ENCODE assay signal across 8 mouse cellular contexts in the genomic region with DNA sequence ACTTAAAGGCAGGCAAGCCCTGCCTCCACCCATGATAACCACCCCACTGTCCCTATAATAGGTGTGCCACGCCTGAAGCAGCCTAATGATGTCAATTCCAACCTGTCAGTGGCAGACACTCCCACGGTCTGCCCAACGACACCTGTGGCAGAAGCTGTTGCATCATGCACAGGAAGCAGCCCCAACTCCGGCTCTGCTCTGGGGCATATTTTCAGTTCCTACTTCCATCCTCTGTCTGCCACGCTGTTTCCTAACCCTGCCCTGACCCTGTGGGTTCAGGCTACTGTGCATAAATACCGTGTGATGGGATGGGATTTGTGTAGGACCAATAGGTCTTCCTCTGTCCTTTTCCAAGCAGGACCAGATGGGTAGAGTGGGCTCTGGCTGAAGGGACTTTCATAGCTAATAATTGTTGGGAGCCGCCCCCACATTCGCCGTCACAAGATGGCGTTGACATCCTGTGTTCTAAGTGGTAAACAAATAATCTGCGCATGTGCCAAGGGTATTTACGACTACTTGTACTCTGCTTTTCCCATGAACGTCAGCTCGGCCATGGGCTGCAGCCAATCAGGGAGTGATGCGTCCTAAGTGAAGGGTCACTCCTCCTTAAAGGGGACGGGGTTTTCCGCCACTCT. TPM values are rescaled to one million over a fixed set of nuclear protein-coding genes. Genes with fewer than 3 reads are reported as not detected.
A peak's percentile ranks its signal among the peaks of the same experiment; 100 is the strongest.
DNase-seq lines count a peak whose midpoint lies in the region; ATAC-seq and TF ChIP-seq lines count a peak whose summit lies in the region.
"Not testable (repeated sequence)": the region's sequence is repeated elsewhere in the genome, so short reads cannot be mapped to it uniquely, and the experiment has no call there.

No protein-coding gene starts in this region.

- not testable (repeated sequence) for H3K36me3 ChIP-seq in hindbrain, postnatal 0 days (ENCODE audit: insufficient read depth, low read length); lung, embryonic 16.5 days (ENCODE audit: control insufficient read depth, insufficient read depth, low read length); neural tube, embryonic 11.5 days (ENCODE audit: control insufficient read depth, insufficient read depth, low read length)

- not testable (repeated sequence) for H3K9me3 ChIP-seq in hindbrain, postnatal 0 days (ENCODE audit: low read length); lung, embryonic 16.5 days (ENCODE audit: control insufficient read depth, low read length); neural tube, embryonic 11.5 days (ENCODE audit: control insufficient read depth, low read length)

- H3K27me3 ChIP-seq in hindbrain, postnatal 0 days (ENCODE audit: insufficient read depth, low read length); lung, embryonic 16.5 days (ENCODE audit: control insufficient read depth, insufficient read depth, low read depth, low read length); neural tube, embryonic 11.5 days (ENCODE audit: control insufficient read depth, insufficient read depth, low read length): not testable (repeated sequence)

- not testable (repeated sequence) for H3K4me1 ChIP-seq in hindbrain, postnatal 0 days (ENCODE audit: insufficient read depth, low read length); lung, embryonic 16.5 days (replicated peaks; ENCODE audit: control insufficient read depth, insufficient read depth, low read length); neural tube, embryonic 11.5 days (ENCODE audit: control insufficient read depth, insufficient read depth, low read length)

- H3K9ac ChIP-seq in hindbrain, postnatal 0 days (replicated peaks; ENCODE audit: low read length), result peak overlapping the region; percentile 46; the same call in 1 of the 2 replicates
- H3K9ac ChIP-seq in lung, embryonic 16.5 days (ENCODE audit: low read length), result peak overlapping the region; percentile 63
- H3K9ac ChIP-seq in neural tube, embryonic 11.5 days (ENCODE audit: low read length), result peak overlapping the region; percentile 41; the same call in 1 of the 2 replicates

- H3K4me2 ChIP-seq in hindbrain, postnatal 0 days (ENCODE audit: low read depth, low read length), result peak overlapping the region; percentile 49
- H3K4me2 ChIP-seq in lung, embryonic 16.5 days (ENCODE audit: low read depth, low read length), result peak overlapping the region; percentile 52
- H3K4me2 ChIP-seq in neural tube, embryonic 11.5 days (ENCODE audit: low read depth), result peak overlapping the region; percentile 37

- not testable (repeated sequence) for TF ChIP-seq CTCF in hindbrain, postnatal 0 days (IDR thresholded peaks at IDR 0.05; ENCODE audit: low read depth)

- 70% methylated on average over 15 of the region's 17 CpGs for WGBS in hindbrain, postnatal 0 days
- 57% methylated on average over 14 of the region's 17 CpGs for WGBS in lung, embryonic 16.5 days
- 61% methylated on average over 14 of the region's 17 CpGs for WGBS in neural tube, embryonic 11.5 days

- ATAC-seq in granulocyte monocyte progenitor cell, adult 5-6 weeks (replicated peaks; ENCODE audit: poor library complexity, severe bottlenecking), result peak; percentile 92
- ATAC-seq in hindbrain, postnatal 0 days, result peak; percentile 36
- ATAC-seq in lung, embryonic 16.5 days (ENCODE audit: low read depth), result peak; percentile 57
- not testable (repeated sequence) for ATAC-seq in neural tube, embryonic 11.5 days (ENCODE audit: insufficient read depth, low FRiP score, low TSS enrichment)

- H3K27ac ChIP-seq in hindbrain, postnatal 0 days, result peak overlapping the region; percentile 71
- peak overlapping the region; percentile 61 for H3K27ac ChIP-seq in lung, embryonic 16.5 days (ENCODE audit: low read length)
- peak overlapping the region; percentile 63; the same call in 1 of the 2 replicates for H3K27ac ChIP-seq in neural tube, embryonic 11.5 days (ENCODE audit: low read depth, low read length)

- H3K4me3 ChIP-seq in hindbrain, postnatal 0 days (ENCODE audit: low read length), result peak overlapping the region; percentile 40
- H3K4me3 ChIP-seq in lung, embryonic 16.5 days (ENCODE audit: low read length), result peak overlapping the region; percentile 46
- peak overlapping the region; percentile 35 for H3K4me3 ChIP-seq in neural tube, embryonic 11.5 days (ENCODE audit: low read depth, low read length)

- DNase-seq in T-cell, adult 2 months (ENCODE audit: low spot score), result peak; percentile 78
- peak; percentile 19 for DNase-seq in embryo, embryonic 9.5 days (ENCODE audit: extremely low spot score)
- not testable (repeated sequence) for DNase-seq in hindbrain, postnatal 0 days (ENCODE audit: low spot score)
- DNase-seq in layer of hippocampus, adult 9-10 months (ENCODE audit: low spot score), result peak; percentile 68
- peak; percentile 14 for DNase-seq in neural tube, embryonic 11.5 days (ENCODE audit: low spot score)
- DNase-seq in testis, postnatal 10 days (ENCODE audit: low spot score), result peak; percentile 45

RNA-seq across cellular contexts. Expression of gene Bmf, which starts 5.0 kb away (rescaled TPM):
- total RNA-seq in granulocyte monocyte progenitor cell, adult 5-6 weeks (2014; fragmentation: Nextera tagmentation), result 0.52 and 6.0 TPM in 2 replicates
- 0.21 and 0.60 TPM in 2 replicates for total RNA-seq in granulocyte monocyte progenitor cell, adult 5-6 weeks (2017)
- total RNA-seq in hindbrain, postnatal 0 days (2014; rRNA removed), result 10.4 and 10.6 TPM in 2 replicates
- 1.3 and 1.4 TPM in 2 replicates for polyA plus RNA-seq in hindbrain, postnatal 0 days (2015; fragmentation: Nextera tagmentation; extraction: Ambion mirVana)
- polyA plus RNA-seq in lung, embryonic 16.5 days (2015; fragmentation: Nextera tagmentation; extraction: Ambion mirVana), result 4.7 and 6.7 TPM in 2 replicates
- 5.9 and 8.3 TPM in 2 replicates for polyA plus RNA-seq in neural tube, embryonic 11.5 days (2014; fragmentation: Nextera tagmentation; extraction: Ambion mirVana)

RNA-seq across cellular contexts. Expression of gene Bub1b, which starts 43.5 kb away (rescaled TPM):
- 30.5 and 39.4 TPM in 2 replicates for total RNA-seq in granulocyte monocyte progenitor cell, adult 5-6 weeks (2014; fragmentation: Nextera tagmentation)
- 101 and 117 TPM in 2 replicates for total RNA-seq in granulocyte monocyte progenitor cell, adult 5-6 weeks (2017)
- 15.1 and 16.3 TPM in 2 replicates for total RNA-seq in hindbrain, postnatal 0 days (2014; rRNA removed)
- polyA plus RNA-seq in hindbrain, postnatal 0 days (2015; fragmentation: Nextera tagmentation; extraction: Ambion mirVana), result 11.5 and 13.0 TPM in 2 replicates
- 105 and 106 TPM in 2 replicates for polyA plus RNA-seq in lung, embryonic 16.5 days (2015; fragmentation: Nextera tagmentation; extraction: Ambion mirVana)
- polyA plus RNA-seq in neural tube, embryonic 11.5 days (2014; fragmentation: Nextera tagmentation; extraction: Ambion mirVana), result 111 and 112 TPM in 2 replicates
